In genomic region chr11:119919897-119920296, GRCm38 (mm10) we compare ENCODE assay signal across 8 mouse cellular contexts. TPM values are rescaled to one million over a fixed set of nuclear protein-coding genes. Genes with fewer than 3 reads are reported as not detected.
DNase-seq lines count a peak whose midpoint lies in the region; ATAC-seq and TF ChIP-seq lines count a peak whose summit lies in the region.
"Had no signal": no experiment of that assay in that cellular context is flagged by ENCODE, and none has a peak within 500 bp of the region (broad histone marks: within the 10 kb centered on the region; RNA-seq: fewer than 3 reads in every experiment).

No protein-coding gene starts in this region.

- no peak overlapping the region for H3K27ac ChIP-seq in midbrain, embryonic 14.5 days (replicated peaks; ENCODE audit: low read depth, low read length)
- no peak overlapping the region for H3K27ac ChIP-seq in midbrain, embryonic 16.5 days (ENCODE audit: low read length)
- no peak overlapping the region for H3K27ac ChIP-seq in cerebellum, adult 2 months (ENCODE audit: insufficient read depth, low read length)
- no peak overlapping the region for H3K27ac ChIP-seq in limb, embryonic 10.5 days

- peaks cover 6% of the 10 kb centered on the region for H3K4me1 ChIP-seq in midbrain, embryonic 14.5 days (ENCODE audit: control insufficient read depth, insufficient read depth, low read length)
- H3K4me1 ChIP-seq in midbrain, embryonic 16.5 days (ENCODE audit: control insufficient read depth, insufficient read depth, low read length), result peaks cover 11% of the 10 kb centered on the region
- peaks cover 7% of the 10 kb centered on the region; the same call in 1 of the 2 replicates for H3K4me1 ChIP-seq in cerebellum, adult 2 months (ENCODE audit: control insufficient read depth, insufficient read depth, low read length)
- H3K4me1 ChIP-seq in limb, embryonic 10.5 days, result peaks cover 11% of the 10 kb centered on the region

- H3K4me3 ChIP-seq in midbrain, embryonic 14.5 days (replicated peaks; ENCODE audit: low read depth, low read length), result no peak overlapping the region
- H3K4me3 ChIP-seq in midbrain, embryonic 16.5 days (ENCODE audit: low read depth, low read length), result no peak overlapping the region
- H3K4me3 ChIP-seq in cerebellum, adult 2 months (replicated peaks; ENCODE audit: insufficient read depth, low read depth, low read length), result no peak overlapping the region
- no peak overlapping the region for H3K4me3 ChIP-seq in limb, embryonic 10.5 days
- H3K4me3 ChIP-seq: myocyte had no signal

- ATAC-seq in midbrain, embryonic 14.5 days (ENCODE audit: low FRiP score, low TSS enrichment), result no peak
- no peak for ATAC-seq in midbrain, embryonic 16.5 days

- peak; percentile 85 for TF ChIP-seq CTCF in cerebellum, adult 2 months (IDR thresholded peaks at IDR 0.05; ENCODE audit: borderline replicate concordance, insufficient read depth, low read depth, low read length)

- H3K9ac ChIP-seq in midbrain, embryonic 14.5 days (replicated peaks; ENCODE audit: low read length), result no peak overlapping the region
- H3K9ac ChIP-seq in midbrain, embryonic 16.5 days (ENCODE audit: low read depth, low read length), result no peak overlapping the region

- intact Hi-C loops in gastrocnemius, postnatal 36 days (cut with DNase I), result no loop called here

- DNase-seq in midbrain, embryonic 14.5 days, result peak; percentile 64
- DNase-seq in Muller cell, postnatal 12 days (ENCODE audit: inconsistent ontology term), result peak; percentile 42
- peak; percentile 60 to 75 for DNase-seq in cerebellum, adult 2 months
- peak; percentile 53 to 68 for DNase-seq in gastrocnemius, postnatal 36 days
- DNase-seq in limb, embryonic 10.5 days (ENCODE audit: low spot score), result peak; percentile 79
- DNase-seq in retina, embryonic 14.5 days (ENCODE audit: low spot score), result peak; percentile 79

- no peaks in the 10 kb centered on the region for H3K9me3 ChIP-seq in midbrain, embryonic 14.5 days (ENCODE audit: control insufficient read depth, low read length)
- no peaks in the 10 kb centered on the region for H3K9me3 ChIP-seq in midbrain, embryonic 16.5 days (replicated peaks; ENCODE audit: control insufficient read depth, low read length, poor library complexity, severe bottlenecking)
- H3K9me3 ChIP-seq in limb, embryonic 10.5 days (replicated peaks), result no peaks in the 10 kb centered on the region

- peaks cover 44% of the 10 kb centered on the region for H3K36me3 ChIP-seq in midbrain, embryonic 14.5 days (ENCODE audit: control insufficient read depth, insufficient read depth, low read length)
- peaks cover 22% of the 10 kb centered on the region for H3K36me3 ChIP-seq in midbrain, embryonic 16.5 days (ENCODE audit: control insufficient read depth, insufficient read depth, low read length)
- H3K36me3 ChIP-seq in limb, embryonic 10.5 days, result peaks cover 57% of the 10 kb centered on the region

- WGBS in midbrain, embryonic 14.5 days, result 62% methylated on average over 8 of the region's 8 CpGs
- 68% methylated on average over 8 of the region's 8 CpGs for WGBS in midbrain, embryonic 16.5 days
- WGBS in cerebellum, adult 2 months, result 67% methylated on average over 8 of the region's 8 CpGs
- 69% methylated on average over 8 of the region's 8 CpGs for WGBS in limb, embryonic 10.5 days

- no peak overlapping the region for H3K4me2 ChIP-seq in midbrain, embryonic 14.5 days (ENCODE audit: low read length)
- H3K4me2 ChIP-seq in midbrain, embryonic 16.5 days (ENCODE audit: low read length), result no peak overlapping the region

- no peak for TF ChIP-seq POLR2A in cerebellum, adult 2 months (IDR thresholded peaks at IDR 0.05; ENCODE audit: borderline replicate concordance, insufficient read depth, low read length)

- no peaks in the 10 kb centered on the region for H3K27me3 ChIP-seq in midbrain, embryonic 14.5 days (ENCODE audit: control insufficient read depth, insufficient read depth, low read length)
- H3K27me3 ChIP-seq in midbrain, embryonic 16.5 days (ENCODE audit: control insufficient read depth, insufficient read depth, low read depth, low read length), result no peaks in the 10 kb centered on the region
- no peaks in the 10 kb centered on the region for H3K27me3 ChIP-seq in cerebellum, adult 2 months (ENCODE audit: control insufficient read depth, insufficient read depth, low read length)
- no peaks in the 10 kb centered on the region for H3K27me3 ChIP-seq in limb, embryonic 10.5 days (ENCODE audit: low read depth, poor library complexity, severe bottlenecking)

RNA-seq across cellular contexts. Expression of gene Chmp6, which starts 6.7 kb away (rescaled TPM):
- 100 and 104 TPM in 2 replicates for polyA plus RNA-seq in midbrain, embryonic 14.5 days (2014; fragmentation: Nextera tagmentation; extraction: Ambion mirVana)
- polyA plus RNA-seq in midbrain, embryonic 16.5 days (2015; fragmentation: Nextera tagmentation; extraction: Ambion mirVana), result 109 and 115 TPM in 2 replicates
- polyA plus RNA-seq in cerebellum, adult 2 months (2012; rRNA removed), result 41.9 and 43.9 TPM in 2 replicates
- 10 to 100 TPM; 23.6 to 28.6 TPM for total RNA-seq in gastrocnemius, postnatal 36 days (2021)
- polyA plus RNA-seq in limb, embryonic 10.5 days (2016; fragmentation: Nextera tagmentation; extraction: Ambion mirVana), result 123 and 127 TPM in 2 replicates

RNA-seq across cellular contexts. Expression of gene Baiap2, which starts 22.7 kb away (rescaled TPM):
- 11.0 and 11.2 TPM in 2 replicates for polyA plus RNA-seq in midbrain, embryonic 14.5 days (2014; fragmentation: Nextera tagmentation; extraction: Ambion mirVana)
- polyA plus RNA-seq in midbrain, embryonic 16.5 days (2015; fragmentation: Nextera tagmentation; extraction: Ambion mirVana), result 14.7 and 15.7 TPM in 2 replicates
- 116 and 141 TPM in 2 replicates for polyA plus RNA-seq in cerebellum, adult 2 months (2012; rRNA removed)
- 1 to 10 TPM; 1.8 to 2.6 TPM for total RNA-seq in gastrocnemius, postnatal 36 days (2021)
- 13.3 and 13.8 TPM in 2 replicates for polyA plus RNA-seq in limb, embryonic 10.5 days (2016; fragmentation: Nextera tagmentation; extraction: Ambion mirVana)
